Mouse (Mus musculus) MEL (cell line): ENCODE data around the gene Myo15b. TPM values are rescaled to one million over a fixed set of nuclear protein-coding genes. Genes with fewer than 3 reads are reported as not detected.

ENCODE experiments used
- DNase-seq: peaks from one replicate; pipeline ENCODE4 v3.0.0; 2011; ENCODE audit warnings: low read depth, low spot score
- H3K27ac ChIP-seq: 2 replicates; pipeline ENCODE4 v1.5.1; 2012; ENCODE audit warnings: low read depth, mild to moderate bottlenecking, control low read depth, low read length, moderate library complexity; ENCODE audit not compliant: control insufficient read depth
- H3K27me3 ChIP-seq, 2 experiments: fragments of 150-350 bp in 1 of 2; sonication (generic) in 1 of 2; 2 replicates each; pipeline ENCODE4 v1.6.1; 2012; ENCODE audit warnings: low read length in 2 of 2, mild to moderate bottlenecking in 2 of 2, improper control_type of control experiment in 1 of 2, moderate library complexity in 1 of 2; ENCODE audit not compliant: insufficient read depth in 2 of 2, control insufficient read depth in 1 of 2
- H3K36me3 ChIP-seq, 2 experiments: 2 replicates each; pipeline ENCODE4 v1.6.1; 2012 to 2014; ENCODE audit warnings: low read length in 2 of 2, improper control_type of control experiment in 1 of 2, inconsistent platforms in 1 of 2, mild to moderate bottlenecking in 1 of 2; ENCODE audit not compliant: insufficient read depth in 2 of 2, control insufficient read depth in 1 of 2
- H3K4me1 ChIP-seq, 2 experiments: fragments of 150-350 bp in 1 of 2; sonication (generic) in 1 of 2; 2 replicates each; pipeline ENCODE4 v1.6.1; 2012; ENCODE audit warnings: low read length in 2 of 2, improper control_type of control experiment in 1 of 2, mild to moderate bottlenecking in 1 of 2; ENCODE audit not compliant: insufficient read depth in 2 of 2, control insufficient read depth in 1 of 2
- H3K4me3 ChIP-seq, 2 experiments: fragments of 150-350 bp in 1 of 2; sonication (generic) in 1 of 2; 2 replicates each; pipeline ENCODE4 v1.5.1; 2012; ENCODE audit warnings: low read depth in 2 of 2, low read length in 2 of 2, mild to moderate bottlenecking in 2 of 2, moderate library complexity in 2 of 2, control low read depth in 1 of 2, improper control_type of control experiment in 1 of 2; ENCODE audit not compliant: control insufficient read depth in 1 of 2, insufficient read depth in 1 of 2
- H3K79me2 ChIP-seq: 2 replicates; pipeline ENCODE4 v1.6.1; 2012; ENCODE audit warnings: mild to moderate bottlenecking, low read length, moderate library complexity; ENCODE audit not compliant: control insufficient read depth, poor library complexity, insufficient read depth
- H3K9ac ChIP-seq: 2 replicates; pipeline ENCODE4 v1.6.1; 2012; ENCODE audit warnings: low read depth, mild to moderate bottlenecking, control low read depth, low read length, moderate library complexity; ENCODE audit not compliant: control insufficient read depth, poor library complexity, severe bottlenecking
- H3K9me3 ChIP-seq: fragments of 150-350 bp; sonication (generic); replicated peaks from 2 replicates; pipeline ENCODE4 v1.6.1; 2012; ENCODE audit warnings: mild to moderate bottlenecking, low read length, improper control_type of control experiment, moderate library complexity; ENCODE audit not compliant: insufficient read depth
- BHLHE40 ChIP-seq: IDR thresholded peaks from 2 replicates; pipeline ENCODE4 v1.6.1; 2012; ENCODE audit warnings: low read depth, mild to moderate bottlenecking, inconsistent platforms, low read length, improper control_type of control experiment, borderline replicate concordance
- E2F4 ChIP-seq: IDR thresholded peaks from 2 replicates; pipeline ENCODE4 v1.6.1; 2011; ENCODE audit warnings: low read depth, low read length, improper control_type of control experiment, borderline replicate concordance
- ELF1 ChIP-seq: IDR thresholded peaks from 2 replicates; pipeline ENCODE4 v1.6.1; 2014; ENCODE audit warnings: low read depth, mild to moderate bottlenecking, inconsistent platforms, low read length, improper control_type of control experiment, moderate library complexity
- EP300 ChIP-seq, 2 experiments: IDR thresholded peaks; 2 replicates each; pipeline ENCODE4 v1.6.1; 2011; ENCODE audit warnings: improper control_type of control experiment in 2 of 2, low read length in 2 of 2, low read depth in 1 of 2, mild to moderate bottlenecking in 1 of 2
- ETS1 ChIP-seq: IDR thresholded peaks from 2 replicates; pipeline ENCODE4 v1.6.1; 2012; ENCODE audit warnings: low read depth, mild to moderate bottlenecking, inconsistent platforms, low read length, improper control_type of control experiment, moderate library complexity
- GABPA ChIP-seq: IDR thresholded peaks from 2 replicates; pipeline ENCODE4 v1.6.1; 2012; ENCODE audit warnings: low read depth, mild to moderate bottlenecking, inconsistent platforms, low read length, improper control_type of control experiment, moderate library complexity
- GATA1 ChIP-seq: IDR thresholded peaks from 2 replicates; pipeline ENCODE4 v1.6.1; 2011; ENCODE audit warnings: low read depth, low read length, improper control_type of control experiment
- HCFC1 ChIP-seq: IDR thresholded peaks from 2 replicates; pipeline ENCODE4 v1.6.1; 2012; ENCODE audit warnings: low read depth, mild to moderate bottlenecking, inconsistent platforms, low read length, improper control_type of control experiment, moderate library complexity
- JUND ChIP-seq: IDR thresholded peaks from 2 replicates; pipeline ENCODE4 v1.6.1; 2011; ENCODE audit warnings: low read depth, mild to moderate bottlenecking, improper control_type of control experiment, low read length
- KAT2A ChIP-seq: conservative IDR thresholded peaks from 2 replicates; pipeline ENCODE4 v1.6.1; 2012; ENCODE audit warnings: low read depth, low read length, improper control_type of control experiment, inconsistent platforms
- MAX ChIP-seq: IDR thresholded peaks from 2 replicates; pipeline ENCODE4 v1.6.1; 2011; ENCODE audit warnings: low read length, improper control_type of control experiment
- MAZ ChIP-seq: IDR thresholded peaks from 2 replicates; pipeline ENCODE4 v1.6.1; 2012; ENCODE audit warnings: low read depth, mild to moderate bottlenecking, inconsistent platforms, low read length, improper control_type of control experiment
- MYB ChIP-seq: IDR thresholded peaks from 2 replicates; pipeline ENCODE4 v1.6.1; 2011; ENCODE audit warnings: mild to moderate bottlenecking, low read depth, low read length, improper control_type of control experiment
- MYC ChIP-seq: IDR thresholded peaks from 2 replicates; pipeline ENCODE4 v1.6.1; 2011; ENCODE audit warnings: low read depth, mild to moderate bottlenecking, low read length, improper control_type of control experiment, moderate library complexity
- NELFE ChIP-seq: IDR thresholded peaks from 2 replicates; pipeline ENCODE4 v1.6.1; 2011; ENCODE audit warnings: low read depth, low read length, improper control_type of control experiment
- POLR2A ChIP-seq, 2 experiments: IDR thresholded peaks; 2 replicates each; pipeline ENCODE4 v1.6.1; 2011 to 2012; ENCODE audit warnings: low read length in 2 of 2, mild to moderate bottlenecking in 2 of 2, control low read depth in 1 of 2, improper control_type of control experiment in 1 of 2, low read depth in 1 of 2, moderate library complexity in 1 of 2; ENCODE audit not compliant: control insufficient read depth in 1 of 2, insufficient read depth in 1 of 2, poor library complexity in 1 of 2
- POLR2AphosphoS5 ChIP-seq: IDR thresholded peaks from 2 replicates; pipeline ENCODE4 v1.6.1; 2012; ENCODE audit warnings: low read depth, borderline replicate concordance, mild to moderate bottlenecking, inconsistent platforms, low read length, moderate library complexity, mixed read lengths
- RCOR1 ChIP-seq: IDR thresholded peaks from 2 replicates; pipeline ENCODE4 v1.6.1; 2012; ENCODE audit warnings: low read depth, mild to moderate bottlenecking, inconsistent platforms, low read length, improper control_type of control experiment
- SIN3A ChIP-seq: IDR thresholded peaks from 2 replicates; pipeline ENCODE4 v1.6.1; 2012; ENCODE audit warnings: low read length, improper control_type of control experiment, inconsistent platforms
- SMC3 ChIP-seq: IDR thresholded peaks from 2 replicates; pipeline ENCODE4 v1.6.1; 2011; ENCODE audit warnings: low read depth, low read length, improper control_type of control experiment
- TAL1 ChIP-seq: IDR thresholded peaks from 2 replicates; pipeline ENCODE4 v1.6.1; 2012; ENCODE audit warnings: mild to moderate bottlenecking, inconsistent platforms, low read length, moderate library complexity, mixed read lengths
- TBP ChIP-seq: IDR thresholded peaks from 2 replicates; pipeline ENCODE4 v1.8.0; 2011; ENCODE audit warnings: low read depth, low read length, improper control_type of control experiment
- TCF12 ChIP-seq: IDR thresholded peaks from 2 replicates; pipeline ENCODE4 v1.6.1; 2014; ENCODE audit warnings: low read depth, mild to moderate bottlenecking, inconsistent platforms, low read length, improper control_type of control experiment, moderate library complexity
- UBTF ChIP-seq: IDR thresholded peaks from 2 replicates; pipeline ENCODE4 v1.6.1; 2012; ENCODE audit warnings: low read depth, mild to moderate bottlenecking, inconsistent platforms, low read length, improper control_type of control experiment, moderate library complexity, borderline replicate concordance; ENCODE audit not compliant: insufficient read depth
- USF1 ChIP-seq: IDR thresholded peaks from 2 replicates; pipeline ENCODE4 v1.6.1; 2014; ENCODE audit warnings: low read depth, mild to moderate bottlenecking, inconsistent platforms, low read length, improper control_type of control experiment, moderate library complexity
- USF2 ChIP-seq, 2 experiments: IDR thresholded peaks; 2 replicates each; pipeline ENCODE4 v1.6.1; 2011 to 2012; ENCODE audit warnings: improper control_type of control experiment in 2 of 2, low read length in 2 of 2, borderline replicate concordance in 1 of 2, inconsistent platforms in 1 of 2, low read depth in 1 of 2, mild to moderate bottlenecking in 1 of 2; ENCODE audit not compliant: insufficient read depth in 1 of 2
- ZC3H11A ChIP-seq: IDR thresholded peaks from 2 replicates; pipeline ENCODE4 v1.6.1; 2012; ENCODE audit warnings: low read depth, mild to moderate bottlenecking, inconsistent platforms, low read length, improper control_type of control experiment
- ZKSCAN1 ChIP-seq: IDR thresholded peaks from 2 replicates; pipeline ENCODE4 v1.6.1; 2012; ENCODE audit warnings: low read depth, mild to moderate bottlenecking, inconsistent platforms, low read length, improper control_type of control experiment, moderate library complexity
- ZMIZ1 ChIP-seq: IDR thresholded peaks from 2 replicates; pipeline ENCODE4 v1.6.1; 2012; ENCODE audit warnings: low read depth, mild to moderate bottlenecking, inconsistent platforms, low read length, improper control_type of control experiment, moderate library complexity
- ZNF384 ChIP-seq: IDR thresholded peaks from 2 replicates; pipeline ENCODE4 v1.6.1; 2012; ENCODE audit warnings: low read depth, mild to moderate bottlenecking, inconsistent platforms, low read length, improper control_type of control experiment
- polyA plus RNA-seq, 2 experiments: library from polyadenylated mRNA; stranded (reverse) in 1 of 2; unstranded in 1 of 2; fragments of >175 nt in 1 of 2; fragments of >200 nt in 1 of 2; gene quantifications; 2 replicates each; pipeline versions ENCODE4 v1.2.1 to v1.2.4; 2012; ENCODE audit warnings: low replicate concordance in 2 of 2, low read depth in 1 of 2; ENCODE audit not compliant: insufficient read length in 2 of 2, insufficient read depth in 1 of 2, missing spikeins in 1 of 2
- total RNA-seq: library from RNA; depleted of rRNA; stranded (reverse); fragments of 300-350 nt; gene quantifications from 2 replicates; pipeline ENCODE4 v1.2.3, GENCODE M21; 2012

Gene Myo15b
- total and polyA plus RNA-seq, 3 experiments: 1.5 to 3.2 TPM; not detected in 1

GRCm38 (mm10) chr11:115837606-115838345, 20.4 kb upstream of the Myo15b start:
- Histone ChIP-seq H3K9ac (no peak overlapping the region), H3K4me1 (peaks cover 24 to 45% of the 10 kb centered on the region in 2 experiments), H3K36me3 (peaks cover 0 to 24% of the 10 kb centered on the region in 2 experiments; a peak in 2 of 4 replicates), H3K27ac (no peak overlapping the region), H3K27me3 (no peaks in the 10 kb centered on the region), H3K79me2 (no peaks in the 10 kb centered on the region), H3K4me3 (no peak overlapping the region), H3K9me3 (no peaks in the 10 kb centered on the region)
- TF ChIP-seq TCF12: no peak
- TF ChIP-seq BHLHE40: no peak
- TF ChIP-seq SIN3A: no peak
- no peak for TF ChIP-seq TBP
- no peak for TF ChIP-seq NELFE
- TF ChIP-seq MAZ: no peak
- no peak for TF ChIP-seq EP300 (IDR thresholded peaks at IDR 0.05; ENCODE audit: low read depth in 1 of 2, low read length in 2 of 2)
- no peak for TF ChIP-seq UBTF
- TF ChIP-seq POLR2A (IDR thresholded peaks at IDR 0.05; ENCODE audit: control insufficient read depth in 1 of 2, insufficient read depth in 1 of 2, low read depth in 1 of 2, low read length in 2 of 2, poor library complexity in 1 of 2): no peak
- no peak for TF ChIP-seq JUND
- no peak for TF ChIP-seq MAX
- no peak for TF ChIP-seq E2F4
- TF ChIP-seq GABPA: no peak
- TF ChIP-seq RCOR1: no peak
- TF ChIP-seq MYC: no peak
- DNase-seq: no peak

- Histone ChIP-seq H3K4me1 (peaks cover 21 to 42% of the 10 kb centered on the region in 2 experiments), H3K4me3 (no peak overlapping the region), H3K79me2 (no peaks in the 10 kb centered on the region), H3K9ac (no peak overlapping the region), H3K27me3 (no peaks in the 10 kb centered on the region), H3K27ac (no peak overlapping the region), H3K9me3 (no peaks in the 10 kb centered on the region), H3K36me3 (peaks cover 0 to 19% of the 10 kb centered on the region in 2 experiments; a peak in 2 of 4 replicates)
- peak; percentile 62 for DNase-seq
- TF ChIP-seq JUND (no peak), SIN3A (peak; percentile 24; the same call in 1 of the 2 replicates), ZKSCAN1 (no peak), USF2 (IDR thresholded peaks at IDR 0.05; ENCODE audit: borderline replicate concordance in 1 of 2, insufficient read depth in 1 of 2, low read depth in 1 of 2, low read length in 2 of 2) (no peak), TCF12 (peak; percentile 65), HCFC1 (no peak), RCOR1 (peak; percentile 72), ZNF384 (no peak), POLR2AphosphoS5 (no peak), SMC3 (no peak), GATA1 (no peak), ELF1 (no peak), ETS1 (0 out of 2 replicates have a peak, but pooled peaks have one; percentile 30), MAZ (peak; percentile 70), ZMIZ1 (no peak), TAL1 (peak; percentile 22; the same call in 1 of the 2 replicates), EP300 (IDR thresholded peaks at IDR 0.05; ENCODE audit: low read depth in 1 of 2, low read length in 2 of 2) (peak in 1 of 2 experiments; percentile 48; a peak in 1 of 4 replicates), MYC (no peak), USF1 (no peak), MYB (no peak), ZC3H11A (no peak), KAT2A (no peak)
Measured at GRCm38 (mm10) chr11:115838895-115839311, 19.3 kb upstream of the Myo15b start.
